Mouse (Mus musculus): ENCODE measurements around the gene Gpatch4. TPM values are rescaled to one million over a fixed set of nuclear protein-coding genes. Genes with fewer than 3 reads are reported as not detected.

Gene Gpatch4
- polyA plus RNA-seq, 1 experiment from 2014 or later, result 36.0 TPM

Other genes with a start within 250 kb of the Gpatch4 start
- gene Ntrk1, start 247.9 kb upstream of the Gpatch4 start, polyA plus RNA-seq (2015; fragmentation: Nextera tagmentation; extraction: Ambion mirVana), result 6.6 and 17.2 TPM in 2 replicates
- 0.67 and 1.2 TPM in 2 replicates for gene Insrr, start 246.2 kb upstream of the Gpatch4 start, polyA plus RNA-seq (2015; fragmentation: Nextera tagmentation; extraction: Ambion mirVana)
- 10.3 and 10.9 TPM in 2 replicates for gene Pear1, start 218.8 kb upstream of the Gpatch4 start, polyA plus RNA-seq (2015; fragmentation: Nextera tagmentation; extraction: Ambion mirVana)
- 0.05 TPM in 1 of 2 replicates, not detected in the other for gene Sh2d2a, start 196.4 kb upstream of the Gpatch4 start, polyA plus RNA-seq (2015; fragmentation: Nextera tagmentation; extraction: Ambion mirVana)
- gene Prcc, start 157.5 kb upstream of the Gpatch4 start, polyA plus RNA-seq (2015; fragmentation: Nextera tagmentation; extraction: Ambion mirVana), result 15.6 and 18.5 TPM in 2 replicates
- gene Hdgf, start 136.8 kb upstream of the Gpatch4 start, polyA plus RNA-seq (2015; fragmentation: Nextera tagmentation; extraction: Ambion mirVana), result 170 and 183 TPM in 2 replicates
- gene Mrpl24, start 123.6 kb upstream of the Gpatch4 start, polyA plus RNA-seq (2015; fragmentation: Nextera tagmentation; extraction: Ambion mirVana), result 48.6 and 56.2 TPM in 2 replicates
- gene Isg20l2, start 112.8 kb upstream of the Gpatch4 start, polyA plus RNA-seq (2015; fragmentation: Nextera tagmentation; extraction: Ambion mirVana), result 30.7 and 33.3 TPM in 2 replicates
- gene Rrnad1, start 112.4 kb upstream of the Gpatch4 start, polyA plus RNA-seq (2015; fragmentation: Nextera tagmentation; extraction: Ambion mirVana), result 20.1 and 20.3 TPM in 2 replicates
- 50.7 and 74.7 TPM in 2 replicates for gene Crabp2, start 94.4 kb upstream of the Gpatch4 start, polyA plus RNA-seq (2015; fragmentation: Nextera tagmentation; extraction: Ambion mirVana)
- gene Nes, start 72.0 kb upstream of the Gpatch4 start, polyA plus RNA-seq (2015; fragmentation: Nextera tagmentation; extraction: Ambion mirVana), result 31.8 and 42.1 TPM in 2 replicates
- 107 and 112 TPM in 2 replicates for gene Bcan, start 42.9 kb upstream of the Gpatch4 start, polyA plus RNA-seq (2015; fragmentation: Nextera tagmentation; extraction: Ambion mirVana)
- gene Hapln2, start 15.5 kb upstream of the Gpatch4 start, polyA plus RNA-seq (2015; fragmentation: Nextera tagmentation; extraction: Ambion mirVana), result 0.87 and 0.95 TPM in 2 replicates
- gene Naxe, start 15.4 kb downstream of the Gpatch4 start, polyA plus RNA-seq (2015; fragmentation: Nextera tagmentation; extraction: Ambion mirVana), result 153 and 158 TPM in 2 replicates
- not detected in 2 replicates for gene Ttc24, start 35.2 kb downstream of the Gpatch4 start, polyA plus RNA-seq (2015; fragmentation: Nextera tagmentation; extraction: Ambion mirVana)
- gene Iqgap3, start 38.9 kb downstream of the Gpatch4 start, polyA plus RNA-seq (2015; fragmentation: Nextera tagmentation; extraction: Ambion mirVana), result 3.4 and 4.4 TPM in 2 replicates
- gene Mef2d, start 99.3 kb downstream of the Gpatch4 start, polyA plus RNA-seq (2015; fragmentation: Nextera tagmentation; extraction: Ambion mirVana), result 19.2 and 23.9 TPM in 2 replicates
- 0.55 and 0.60 TPM in 2 replicates for gene Rhbg, start 211.6 kb downstream of the Gpatch4 start, polyA plus RNA-seq (2015; fragmentation: Nextera tagmentation; extraction: Ambion mirVana)
- 0.35 TPM in 1 of 2 replicates, not detected in the other for gene Gm38392, start 244.1 kb downstream of the Gpatch4 start, polyA plus RNA-seq (2015; fragmentation: Nextera tagmentation; extraction: Ambion mirVana)

All from hindbrain, embryonic 15.5 days (tissue).